7 mouse cellular contexts compared by ENCODE assay signal in the genomic region with DNA sequence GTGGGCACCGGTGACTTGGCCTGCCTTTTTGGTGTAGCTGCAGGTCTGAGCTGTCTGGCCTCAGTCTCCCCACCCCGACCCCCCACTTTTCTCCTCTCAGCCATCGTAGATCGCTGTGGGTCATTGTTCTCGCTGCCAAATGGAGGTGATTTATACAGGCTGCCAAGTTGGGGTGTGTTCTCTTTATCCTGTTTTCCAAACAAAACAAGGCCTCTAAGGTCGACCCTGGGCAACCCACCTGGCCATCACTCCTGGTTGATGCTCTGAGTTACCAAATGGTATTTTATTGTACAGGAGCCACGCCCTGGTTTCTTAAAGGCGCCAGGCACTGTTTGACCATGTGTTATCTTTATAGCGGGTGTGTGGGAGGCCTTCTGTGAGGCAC. TPM values are rescaled to one million over a fixed set of nuclear protein-coding genes. Genes with fewer than 3 reads are reported as not detected.
DNase-seq lines count a peak whose midpoint lies in the region; ATAC-seq and TF ChIP-seq lines count a peak whose summit lies in the region.

No protein-coding gene starts in this region.

- H3K4me2 ChIP-seq in lung, postnatal 0 days (replicated peaks; ENCODE audit: low read depth, low read length) = peak overlapping the region; percentile 95
- H3K4me2 ChIP-seq in forebrain, embryonic 11.5 days (ENCODE audit: low read depth, low read length, severe bottlenecking) = peak overlapping the region; percentile 96
- peak overlapping the region; percentile 93 for H3K4me2 ChIP-seq in limb, embryonic 11.5 days (ENCODE audit: low read depth, severe bottlenecking)
- H3K4me2 ChIP-seq in stomach, embryonic 14.5 days (replicated peaks; ENCODE audit: low read depth, low read length) = peak overlapping the region; percentile 100

- WGBS in lung, postnatal 0 days = 6% methylated on average over 9 of the region's 9 CpGs
- WGBS in forebrain, embryonic 11.5 days = 12% methylated on average over 9 of the region's 9 CpGs
- WGBS in limb, embryonic 11.5 days = 3% methylated on average over 9 of the region's 9 CpGs
- 4% methylated on average over 9 of the region's 9 CpGs for WGBS in stomach, embryonic 14.5 days

- TF ChIP-seq EP300 in lung, postnatal 0 days (IDR thresholded peaks at IDR 0.05) = no peak

- DNase-seq in lung, postnatal 0 days (ENCODE audit: low spot score) = no peak
- no peak for DNase-seq in lung, postnatal 25 days (ENCODE audit: low spot score)
- no peak for DNase-seq in forebrain, embryonic 11.5 days (ENCODE audit: low spot score)
- peak; percentile 44 for DNase-seq in limb, embryonic 11.5 days (ENCODE audit: low spot score)
- DNase-seq in ovary, postnatal 36 days (ENCODE audit: low spot score) = no peak
- no peak for DNase-seq in urinary bladder, postnatal 10 days (ENCODE audit: low spot score)

- TF ChIP-seq CTCF in lung, postnatal 0 days (IDR thresholded peaks at IDR 0.05) = no peak

- peak overlapping the region; percentile 48 for H3K9ac ChIP-seq in lung, postnatal 0 days (replicated peaks; ENCODE audit: low read depth)
- peak overlapping the region; percentile 97 for H3K9ac ChIP-seq in forebrain, embryonic 11.5 days (ENCODE audit: low read length)
- peak overlapping the region; percentile 86 for H3K9ac ChIP-seq in limb, embryonic 11.5 days (ENCODE audit: low read length)
- peak overlapping the region; percentile 73 for H3K9ac ChIP-seq in stomach, embryonic 14.5 days (replicated peaks; ENCODE audit: low read depth, low read length)

- peak overlapping the region; percentile 77 for H3K4me3 ChIP-seq in lung, postnatal 0 days (ENCODE audit: low read depth, low read length)
- peak overlapping the region; percentile 83 for H3K4me3 ChIP-seq in forebrain, embryonic 11.5 days (ENCODE audit: low read depth, low read length)
- H3K4me3 ChIP-seq in limb, embryonic 11.5 days (ENCODE audit: low read depth, low read length) = peak overlapping the region; percentile 62
- peak overlapping the region; percentile 77 for H3K4me3 ChIP-seq in stomach, embryonic 14.5 days (ENCODE audit: low read depth, low read length)

- no peaks in the 10 kb centered on the region for H3K36me3 ChIP-seq in lung, postnatal 0 days (ENCODE audit: insufficient read depth, low read length)
- no peaks in the 10 kb centered on the region for H3K36me3 ChIP-seq in forebrain, embryonic 11.5 days (ENCODE audit: control insufficient read depth, insufficient read depth, low read length)
- H3K36me3 ChIP-seq in limb, embryonic 11.5 days (ENCODE audit: control insufficient read depth, insufficient read depth, low read length) = no peaks in the 10 kb centered on the region
- no peaks in the 10 kb centered on the region for H3K36me3 ChIP-seq in stomach, embryonic 14.5 days (ENCODE audit: control insufficient read depth, insufficient read depth, low read length)

- peak; percentile 5; the same call in 1 of the 2 replicates for ATAC-seq in lung, postnatal 0 days
- peak; percentile 20; the same call in 1 of the 2 replicates for ATAC-seq in forebrain, embryonic 11.5 days (replicated peaks; ENCODE audit: low FRiP score)
- ATAC-seq in limb, embryonic 11.5 days (ENCODE audit: insufficient number of reproducible peaks, low FRiP score, low TSS enrichment, low read depth) = no peak
- ATAC-seq in stomach, embryonic 14.5 days (ENCODE audit: insufficient number of reproducible peaks, insufficient read depth, low FRiP score, low read depth) = no peak

- H3K27ac ChIP-seq in lung, postnatal 0 days (ENCODE audit: low read length) = peak overlapping the region; percentile 2; the same call in 1 of the 2 replicates
- peak overlapping the region; percentile 90; the same call in 1 of the 2 replicates for H3K27ac ChIP-seq in forebrain, embryonic 11.5 days (ENCODE audit: low read depth, low read length)
- H3K27ac ChIP-seq in limb, embryonic 11.5 days (replicated peaks; ENCODE audit: low read depth, low read length) = peak overlapping the region; percentile 58; the same call in 1 of the 2 replicates
- peak overlapping the region; percentile 81; the same call in 1 of the 2 replicates for H3K27ac ChIP-seq in stomach, embryonic 14.5 days (ENCODE audit: low read length)

- no peaks in the 10 kb centered on the region for H3K9me3 ChIP-seq in lung, postnatal 0 days (ENCODE audit: low read length)
- H3K9me3 ChIP-seq in forebrain, embryonic 11.5 days (ENCODE audit: control insufficient read depth, low read length) = no peaks in the 10 kb centered on the region
- no peaks in the 10 kb centered on the region for H3K9me3 ChIP-seq in limb, embryonic 11.5 days (ENCODE audit: control insufficient read depth, low read length)
- H3K9me3 ChIP-seq in stomach, embryonic 14.5 days (ENCODE audit: control insufficient read depth, low read depth, low read length) = peaks cover under 1% of the 10 kb centered on the region; the same call in 1 of the 2 replicates

- H3K4me1 ChIP-seq in lung, postnatal 0 days (ENCODE audit: insufficient read depth, low read depth, low read length) = peaks cover 4% of the 10 kb centered on the region; the same call in 1 of the 2 replicates
- peaks cover 9% of the 10 kb centered on the region; the same call in 1 of the 2 replicates for H3K4me1 ChIP-seq in forebrain, embryonic 11.5 days (replicated peaks; ENCODE audit: control insufficient read depth, insufficient read depth, low read length)
- peaks cover 7% of the 10 kb centered on the region; the same call in 1 of the 2 replicates for H3K4me1 ChIP-seq in limb, embryonic 11.5 days (ENCODE audit: control insufficient read depth, insufficient read depth, low read length)
- 0 out of 2 replicates have a peak, but pooled peaks cover 4% of the 10 kb centered on the region for H3K4me1 ChIP-seq in stomach, embryonic 14.5 days (ENCODE audit: control insufficient read depth, insufficient read depth, low read length)

- H3K27me3 ChIP-seq in lung, postnatal 0 days (replicated peaks; ENCODE audit: insufficient read depth, low read length) = no peaks in the 10 kb centered on the region
- H3K27me3 ChIP-seq in forebrain, embryonic 11.5 days (ENCODE audit: control insufficient read depth, insufficient read depth, low read length) = no peaks in the 10 kb centered on the region
- H3K27me3 ChIP-seq in limb, embryonic 11.5 days (ENCODE audit: control insufficient read depth, insufficient read depth, low read length) = no peaks in the 10 kb centered on the region
- no peaks in the 10 kb centered on the region for H3K27me3 ChIP-seq in stomach, embryonic 14.5 days (ENCODE audit: control insufficient read depth, insufficient read depth, low read length)

RNA-seq across cellular contexts. Expression of a gene that starts 1.0 kb away (rescaled TPM):
- polyA plus RNA-seq in lung, postnatal 0 days (2015; fragmentation: Nextera tagmentation; extraction: Ambion mirVana) = 9.0 and 10.9 TPM in 2 replicates
- 23.5 and 25.5 TPM in 2 replicates for polyA plus RNA-seq in forebrain, embryonic 11.5 days (2014; fragmentation: Nextera tagmentation; extraction: Ambion mirVana)
- 10.3 and 11.9 TPM in 2 replicates for polyA plus RNA-seq in limb, embryonic 11.5 days (2014; fragmentation: Nextera tagmentation; extraction: Ambion mirVana)
- 10.5 and 12.2 TPM in 2 replicates for polyA plus RNA-seq in stomach, embryonic 14.5 days (2014; fragmentation: Nextera tagmentation; extraction: Ambion mirVana)

RNA-seq across cellular contexts. Expression of a gene that starts 46.7 kb away (rescaled TPM):
- 4.2 and 5.2 TPM in 2 replicates for polyA plus RNA-seq in lung, postnatal 0 days (2015; fragmentation: Nextera tagmentation; extraction: Ambion mirVana)
- 14.9 and 15.7 TPM in 2 replicates for polyA plus RNA-seq in forebrain, embryonic 11.5 days (2014; fragmentation: Nextera tagmentation; extraction: Ambion mirVana)
- 9.9 and 12.1 TPM in 2 replicates for polyA plus RNA-seq in limb, embryonic 11.5 days (2014; fragmentation: Nextera tagmentation; extraction: Ambion mirVana)
- polyA plus RNA-seq in stomach, embryonic 14.5 days (2014; fragmentation: Nextera tagmentation; extraction: Ambion mirVana) = 8.7 and 10.2 TPM in 2 replicates

RNA-seq across cellular contexts. Expression of a gene that starts 54.6 kb away (rescaled TPM):
- polyA plus RNA-seq in lung, postnatal 0 days (2015; fragmentation: Nextera tagmentation; extraction: Ambion mirVana) = not detected in 2 replicates
- not detected in 2 replicates for polyA plus RNA-seq in forebrain, embryonic 11.5 days (2014; fragmentation: Nextera tagmentation; extraction: Ambion mirVana)
- not detected in 2 replicates for polyA plus RNA-seq in limb, embryonic 11.5 days (2014; fragmentation: Nextera tagmentation; extraction: Ambion mirVana)
- polyA plus RNA-seq in stomach, embryonic 14.5 days (2014; fragmentation: Nextera tagmentation; extraction: Ambion mirVana) = not detected in 2 replicates

Comparison
In these comparisons a context has a peak if more than half of its experiments do, and no peak if none do; other contexts are left out.
1. ATAC-seq: peak in lung, postnatal 0 days (single experiment) and forebrain, embryonic 11.5 days (single experiment); none in limb, embryonic 11.5 days (single experiment) and stomach, embryonic 14.5 days (single experiment).
2. H3K27ac ChIP-seq: peak in every context shown above with its lines; median percentile 90 in forebrain, embryonic 11.5 days; 81 in stomach, embryonic 14.5 days; 58 in limb, embryonic 11.5 days; 2 in lung, postnatal 0 days.
3. Peak in every context shown above with its lines, with median percentiles within 50 percentile points of each other: H3K4me2 ChIP-seq, H3K4me3 ChIP-seq and H3K9ac ChIP-seq.